Mouse (Mus musculus): ENCODE results near the gene Glo1. TPM values are rescaled to one million over a fixed set of nuclear protein-coding genes. Genes with fewer than 3 reads are reported as not detected.

Glo1 gene
- polyA plus RNA-seq, 1 experiment from 2014 or later = 157 TPM

DNA sequence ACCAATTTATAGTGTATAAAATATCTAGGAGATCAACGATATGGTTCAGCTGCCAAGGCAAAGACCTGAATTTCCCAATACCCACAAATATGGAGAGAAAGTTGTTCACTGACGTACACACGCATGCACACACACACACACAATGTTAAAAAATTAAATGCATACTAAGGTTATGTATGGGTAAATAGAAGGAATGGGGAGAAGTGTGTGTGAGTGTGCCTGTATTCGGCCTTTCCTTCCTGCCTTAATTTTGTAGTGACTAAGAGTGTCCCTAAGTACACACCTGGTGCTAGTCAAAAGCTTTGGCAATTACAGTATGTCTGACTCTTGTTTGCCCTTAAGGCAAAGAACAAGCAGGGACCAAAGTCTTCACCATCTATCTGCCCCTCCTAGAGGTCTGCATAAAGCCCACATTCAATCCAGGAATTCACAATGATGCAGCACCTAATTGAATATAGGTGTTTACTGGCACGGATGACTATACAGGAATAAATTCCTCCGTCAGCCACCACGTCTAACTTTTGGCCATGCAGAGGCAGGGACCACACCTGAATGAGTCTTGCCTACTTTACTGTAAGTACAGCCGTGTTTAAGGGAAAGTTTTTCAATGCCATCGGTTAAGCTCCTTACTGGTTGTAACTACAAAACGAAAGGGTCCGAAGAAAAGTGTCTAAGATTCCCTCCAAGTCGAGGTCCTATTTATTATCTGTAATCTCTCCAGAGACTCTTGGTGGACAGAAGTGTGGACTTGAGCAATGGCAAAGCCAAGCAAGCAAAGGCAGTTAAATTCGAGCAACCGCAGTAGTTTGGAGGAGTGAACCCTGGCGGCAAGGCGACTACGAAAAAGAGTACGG, 15.2 kb downstream of the Glo1 start:
- H3K4me1 ChIP-seq (replicated peaks) = peaks cover 31% of the 10 kb centered on the region
- H3K27me3 ChIP-seq = no peaks in the 10 kb centered on the region
- H3K36me3 ChIP-seq = no peaks in the 10 kb centered on the region
- H3K9me3 ChIP-seq = no peaks in the 10 kb centered on the region
- ATAC-seq (ENCODE audit: low read depth) = no peak
- peak overlapping the region; percentile 71 for H3K4me2 ChIP-seq
- H3K27ac ChIP-seq (replicated peaks) = peak overlapping the region; percentile 81; the same call in 1 of the 2 replicates
- H3K9ac ChIP-seq = peak overlapping the region; percentile 82
- peak overlapping the region; percentile 73 for H3K4me3 ChIP-seq
- WGBS = 28% methylated on average over 18 of the region's 18 CpGs

GRCm38 (mm10) chr17:30610739-30611138, 15.9 kb downstream of the Glo1 start:
- Histone ChIP-seq H3K9ac (no peak overlapping the region), H3K4me3 (no peak overlapping the region), H3K4me2 (no peak overlapping the region), H3K27ac (replicated peaks) (no peak overlapping the region), H3K4me1 (replicated peaks) (peaks cover 34% of the 10 kb centered on the region), H3K27me3 (no peaks in the 10 kb centered on the region), H3K9me3 (no peaks in the 10 kb centered on the region), H3K36me3 (no peaks in the 10 kb centered on the region)
- no peak for ATAC-seq (ENCODE audit: low read depth)
- 80% methylated on average over 1 of the region's 1 CpGs for WGBS

DNA sequence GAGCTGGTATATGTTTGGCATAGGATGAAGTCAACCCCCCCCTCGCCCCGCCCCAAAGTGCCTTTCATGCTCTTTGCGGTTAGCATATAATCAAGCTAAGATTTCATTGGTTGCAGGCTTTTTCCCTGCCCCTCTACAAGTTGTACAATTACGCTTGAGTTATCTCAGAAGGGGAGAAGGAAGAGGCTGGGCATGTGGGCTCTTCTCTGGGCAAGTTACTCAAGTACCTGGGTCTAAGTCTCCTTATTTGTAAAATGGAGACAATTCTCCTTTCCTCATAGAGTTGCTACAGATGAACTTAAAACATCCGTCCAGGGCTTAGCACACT, 16.7 kb downstream of the Glo1 start:
- 95% methylated on average over 5 of the region's 5 CpGs for WGBS
- H3K4me1 ChIP-seq (replicated peaks) = peaks cover 34% of the 10 kb centered on the region
- no peak overlapping the region for H3K4me2 ChIP-seq
- no peaks in the 10 kb centered on the region for H3K9me3 ChIP-seq
- H3K27ac ChIP-seq (replicated peaks) = no peak overlapping the region
- H3K36me3 ChIP-seq = no peaks in the 10 kb centered on the region
- H3K27me3 ChIP-seq = no peaks in the 10 kb centered on the region
- no peak overlapping the region for H3K4me3 ChIP-seq
- no peak overlapping the region for H3K9ac ChIP-seq
- ATAC-seq (ENCODE audit: low read depth) = no peak

DNA sequence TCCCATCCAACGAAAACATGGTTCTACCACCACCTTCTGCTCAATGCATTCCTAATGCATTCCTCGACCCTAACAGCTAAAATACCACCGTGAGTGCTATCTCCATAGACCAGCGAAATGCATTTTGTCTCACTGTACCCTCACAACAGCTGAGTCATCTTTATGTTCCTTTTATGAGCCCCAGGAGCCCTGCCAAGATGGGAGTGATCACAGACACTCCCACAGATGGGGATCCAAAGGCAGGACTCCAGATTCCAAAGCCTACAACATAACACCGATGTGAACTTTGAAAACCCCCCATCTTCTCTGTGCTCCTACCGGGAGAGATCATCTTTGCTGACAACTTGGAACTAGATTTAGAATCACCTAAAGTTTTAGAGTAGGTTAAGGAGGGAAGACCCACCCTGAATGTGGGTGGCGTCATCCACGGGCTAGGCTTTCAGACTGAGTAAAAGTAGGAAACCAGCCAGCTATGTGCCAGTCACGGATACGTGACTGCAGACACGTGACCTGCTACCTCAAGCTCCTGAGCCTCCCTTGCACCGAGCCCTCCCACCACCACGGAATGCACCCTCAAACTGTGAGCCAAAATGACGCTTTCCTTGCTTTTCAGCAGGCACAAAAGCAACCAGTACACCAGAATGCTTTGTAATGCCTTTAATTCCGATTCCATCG, 17.2 kb downstream of the Glo1 start:
- no peaks in the 10 kb centered on the region for H3K9me3 ChIP-seq
- H3K36me3 ChIP-seq = no peaks in the 10 kb centered on the region
- ATAC-seq (ENCODE audit: low read depth) = no peak
- H3K9ac ChIP-seq = no peak overlapping the region
- H3K4me1 ChIP-seq (replicated peaks) = peaks cover 34% of the 10 kb centered on the region
- no peak overlapping the region for H3K4me2 ChIP-seq
- H3K4me3 ChIP-seq = no peak overlapping the region
- WGBS = 84% methylated on average over 16 of the region's 16 CpGs
- H3K27me3 ChIP-seq = no peaks in the 10 kb centered on the region
- no peak overlapping the region for H3K27ac ChIP-seq (replicated peaks)

DNA sequence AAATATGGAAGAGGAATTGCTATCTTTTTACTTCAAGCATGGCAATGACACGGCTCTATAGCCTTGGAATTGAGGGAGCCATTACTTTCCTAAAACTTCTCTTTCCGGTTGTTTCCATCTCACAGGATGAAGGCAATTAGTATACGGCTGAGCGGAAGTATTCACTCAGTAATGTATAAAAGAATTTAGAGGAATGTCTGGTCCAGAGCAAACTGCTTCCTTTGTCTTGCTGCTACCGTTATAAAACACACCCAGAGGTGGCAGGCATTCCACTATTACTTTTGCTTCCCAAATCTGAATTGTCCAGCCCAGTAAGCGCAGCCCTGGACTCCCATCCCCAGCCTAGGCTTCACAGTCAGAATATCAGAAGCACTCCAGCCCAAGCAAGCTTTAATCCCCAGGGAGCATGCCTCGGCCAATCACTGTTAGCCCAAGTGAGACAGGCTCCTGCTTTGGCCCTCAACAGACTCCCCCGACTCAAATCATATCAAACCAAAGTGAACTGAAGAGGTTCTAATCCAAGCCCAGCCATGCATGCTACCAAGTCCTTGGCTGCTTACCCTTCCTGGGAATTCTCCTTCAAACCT, 18.7 kb downstream of the Glo1 start:
- H3K4me1 ChIP-seq (replicated peaks) = peaks cover 34% of the 10 kb centered on the region
- H3K36me3 ChIP-seq = peaks cover 2% of the 10 kb centered on the region
- 0 out of 2 replicates have a peak overlapping the region, but pooled peaks have one; percentile 13 for H3K27ac ChIP-seq (replicated peaks)
- H3K4me3 ChIP-seq = no peak overlapping the region
- no peaks in the 10 kb centered on the region for H3K9me3 ChIP-seq
- H3K27me3 ChIP-seq = no peaks in the 10 kb centered on the region
- WGBS = 32% methylated on average over 8 of the region's 8 CpGs
- no peak overlapping the region for H3K4me2 ChIP-seq
- no peak overlapping the region for H3K9ac ChIP-seq
- ATAC-seq (ENCODE audit: low read depth) = no peak

- 0 out of 2 replicates have a peak overlapping the region, but pooled peaks have one; percentile 11 for H3K27ac ChIP-seq (replicated peaks)
- no peaks in the 10 kb centered on the region for H3K9me3 ChIP-seq
- no peak overlapping the region for H3K9ac ChIP-seq
- ATAC-seq (ENCODE audit: low read depth) = no peak
- no peak overlapping the region for H3K4me3 ChIP-seq
- no peaks in the 10 kb centered on the region for H3K27me3 ChIP-seq
- WGBS = 86% methylated on average over 7 of the region's 7 CpGs
- no peak overlapping the region for H3K4me2 ChIP-seq
- H3K4me1 ChIP-seq (replicated peaks) = peaks cover 34% of the 10 kb centered on the region
- peaks cover 9% of the 10 kb centered on the region for H3K36me3 ChIP-seq
Measured at GRCm38 (mm10) chr17:30607330-30607729, 19.3 kb downstream of the Glo1 start.

GRCm38 (mm10) chr17:30606634-30607081, 20.0 kb downstream of the Glo1 start:
- ATAC-seq (ENCODE audit: low read depth) = no peak
- no peak overlapping the region for H3K9ac ChIP-seq
- H3K4me2 ChIP-seq = no peak overlapping the region
- peaks cover 15% of the 10 kb centered on the region for H3K36me3 ChIP-seq
- no peaks in the 10 kb centered on the region for H3K9me3 ChIP-seq
- peaks cover 30% of the 10 kb centered on the region for H3K4me1 ChIP-seq (replicated peaks)
- WGBS = 92% methylated on average over 8 of the region's 8 CpGs
- H3K27me3 ChIP-seq = no peaks in the 10 kb centered on the region
- H3K27ac ChIP-seq (replicated peaks) = no peak overlapping the region
- H3K4me3 ChIP-seq = no peak overlapping the region

- peaks cover 25% of the 10 kb centered on the region for H3K4me1 ChIP-seq (replicated peaks)
- no peaks in the 10 kb centered on the region for H3K27me3 ChIP-seq
- no peak for ATAC-seq (ENCODE audit: low read depth)
- H3K27ac ChIP-seq (replicated peaks) = no peak overlapping the region
- peaks cover 19% of the 10 kb centered on the region for H3K36me3 ChIP-seq
- H3K9me3 ChIP-seq = no peaks in the 10 kb centered on the region
- no peak overlapping the region for H3K4me2 ChIP-seq
- no peak overlapping the region for H3K4me3 ChIP-seq
- WGBS = 91% methylated on average over 11 of the region's 11 CpGs
- no peak overlapping the region for H3K9ac ChIP-seq
Measured at GRCm38 (mm10) chr17:30606206-30606605, 20.5 kb downstream of the Glo1 start.

GRCm38 (mm10) chr17:30605001-30605400, 21.7 kb downstream of the Glo1 start:
- H3K36me3 ChIP-seq = peaks cover 23% of the 10 kb centered on the region
- H3K4me3 ChIP-seq = no peak overlapping the region
- 86% methylated on average over 5 of the region's 5 CpGs for WGBS
- no peak for ATAC-seq (ENCODE audit: low read depth)
- no peak overlapping the region for H3K27ac ChIP-seq (replicated peaks)
- H3K27me3 ChIP-seq = no peaks in the 10 kb centered on the region
- no peak overlapping the region for H3K4me2 ChIP-seq
- H3K9me3 ChIP-seq = no peaks in the 10 kb centered on the region
- no peak overlapping the region for H3K9ac ChIP-seq
- peaks cover 19% of the 10 kb centered on the region for H3K4me1 ChIP-seq (replicated peaks)

DNA sequence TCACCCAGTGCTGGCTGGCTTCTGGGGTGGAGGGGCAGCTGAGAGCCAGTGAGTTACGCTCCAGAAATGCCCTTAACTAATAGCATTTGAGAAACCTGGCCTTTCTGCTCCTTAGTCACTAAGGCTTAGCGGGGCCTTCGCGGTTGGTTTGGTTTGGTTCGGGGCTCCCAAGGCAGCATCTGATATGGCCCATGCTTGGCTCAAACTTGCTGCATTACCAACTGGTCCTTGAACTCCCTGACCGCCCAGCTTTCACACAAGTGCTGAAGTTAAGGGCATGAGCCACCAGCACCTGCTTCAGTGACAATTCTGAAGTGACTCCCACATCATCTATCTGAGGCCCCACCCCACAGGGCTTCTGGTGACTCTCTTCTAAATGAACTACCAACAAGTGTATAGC, 22.4 kb downstream of the Glo1 start:
- Histone ChIP-seq H3K27me3 (no peaks in the 10 kb centered on the region), H3K9ac (no peak overlapping the region), H3K9me3 (no peaks in the 10 kb centered on the region), H3K4me1 (replicated peaks) (peaks cover 19% of the 10 kb centered on the region), H3K27ac (replicated peaks) (no peak overlapping the region), H3K36me3 (peaks cover 28% of the 10 kb centered on the region), H3K4me3 (no peak overlapping the region), H3K4me2 (no peak overlapping the region)
- ATAC-seq (ENCODE audit: low read depth) = no peak
- WGBS = 93% methylated on average over 6 of the region's 6 CpGs

GRCm38 (mm10) chr17:30602175-30602574, 24.5 kb downstream of the Glo1 start:
- Histone ChIP-seq H3K36me3 (peaks cover 44% of the 10 kb centered on the region), H3K4me2 (no peak overlapping the region), H3K27ac (replicated peaks) (no peak overlapping the region), H3K4me3 (no peak overlapping the region), H3K9me3 (no peaks in the 10 kb centered on the region), H3K4me1 (replicated peaks) (peaks cover 5% of the 10 kb centered on the region; the same call in 1 of the 2 replicates), H3K9ac (no peak overlapping the region), H3K27me3 (no peaks in the 10 kb centered on the region)
- 94% methylated on average over 14 of the region's 14 CpGs for WGBS
- no peak for ATAC-seq (ENCODE audit: low read depth)

- H3K9ac ChIP-seq = no peak overlapping the region
- H3K27ac ChIP-seq (replicated peaks) = no peak overlapping the region
- H3K4me2 ChIP-seq = no peak overlapping the region
- 74% methylated on average over 5 of the region's 5 CpGs for whole genome bisulfite sequencing
- ATAC-seq (ENCODE audit: low read depth) = no peak
- peaks cover 57% of the 10 kb centered on the region for H3K36me3 ChIP-seq
- no peaks in the 10 kb centered on the region for H3K27me3 ChIP-seq
- no peak overlapping the region for H3K4me3 ChIP-seq
- no peaks in the 10 kb centered on the region for H3K9me3 ChIP-seq
- no peaks in the 10 kb centered on the region for H3K4me1 ChIP-seq (replicated peaks)
Measured at GRCm38 (mm10) chr17:30598300-30598699, 28.4 kb downstream of the Glo1 start.

Measured in neural tube, embryonic 13.5 days (tissue).